Mouse (Mus musculus): ENCODE data around the gene Zpbp2.

Zpbp2 gene

DNA sequence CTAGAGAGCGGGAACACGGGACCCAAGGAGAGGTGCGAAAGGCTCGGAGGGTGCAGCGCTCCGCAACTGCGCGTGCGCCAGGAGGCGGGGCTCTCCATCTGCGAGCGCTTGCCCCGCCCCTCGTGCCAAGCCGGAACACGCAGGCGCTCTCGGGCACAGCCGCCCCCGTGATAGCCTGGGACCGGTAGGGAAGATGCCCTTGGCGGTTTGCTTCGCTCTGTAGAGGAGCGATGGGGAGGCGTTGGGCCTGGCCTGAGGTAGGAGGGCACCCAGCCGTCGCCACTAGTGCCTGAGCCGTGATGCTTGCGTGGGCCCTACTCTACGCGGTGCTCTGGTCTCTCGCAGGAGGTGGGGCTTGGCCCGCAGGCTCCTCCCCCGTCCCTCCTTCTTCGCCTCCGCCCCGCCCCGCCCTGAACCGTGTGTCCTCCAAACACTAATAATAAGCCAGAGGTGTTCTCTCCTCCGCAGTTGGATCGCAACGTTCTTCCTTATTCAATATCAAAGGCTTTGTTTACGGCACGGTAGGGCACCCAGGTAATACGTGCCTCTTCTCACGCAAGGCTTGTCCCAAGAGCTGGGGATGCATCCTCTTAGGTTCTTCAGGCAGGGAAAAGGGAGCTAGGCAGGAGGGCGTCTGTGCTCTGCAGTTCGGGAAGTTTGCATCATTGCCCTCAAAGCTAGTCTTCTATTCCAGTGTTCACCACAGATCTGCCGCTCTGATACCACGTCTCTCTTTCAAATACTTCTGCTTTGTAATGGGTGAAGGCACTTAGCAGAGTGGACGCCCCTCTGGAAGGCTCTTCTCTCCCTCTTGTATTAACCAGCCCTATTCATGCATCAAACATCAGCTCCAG is at the start of gene Zpbp2:
Gene Zpbp2, plus strand, starts transcription at position 123 of the 854 bp plus-strand sequence.
- peak; percentile 85 to 90 for DNase-seq

GRCm38 (mm10) chr11:98504926-98505325 is 46.0 kb upstream of the Zpbp2 start:
- no peak for DNase-seq

DNA sequence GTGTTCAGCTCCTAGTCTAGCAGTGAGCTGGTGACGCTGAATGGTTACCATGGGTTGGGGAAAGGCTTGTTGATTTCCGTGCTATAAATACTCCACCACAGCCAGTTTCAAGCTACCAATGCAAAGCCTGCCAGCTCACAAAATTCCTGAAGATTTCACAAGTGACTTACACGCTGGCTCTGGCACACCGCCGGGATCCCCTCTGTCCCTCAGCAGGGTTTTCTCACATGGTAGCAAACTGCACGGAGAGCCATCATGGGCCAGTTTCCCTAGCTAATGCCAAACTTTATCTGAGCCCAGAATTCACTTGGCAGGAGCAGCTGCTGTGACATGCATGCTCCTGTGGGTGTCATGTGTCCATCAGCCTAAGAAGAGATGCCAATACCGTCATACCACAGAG is 41.5 kb upstream of the Zpbp2 start:
- no peak for DNase-seq

GRCm38 (mm10) chr11:98510125-98510524 is 40.8 kb upstream of the Zpbp2 start:
- no peak for DNase-seq

DNA sequence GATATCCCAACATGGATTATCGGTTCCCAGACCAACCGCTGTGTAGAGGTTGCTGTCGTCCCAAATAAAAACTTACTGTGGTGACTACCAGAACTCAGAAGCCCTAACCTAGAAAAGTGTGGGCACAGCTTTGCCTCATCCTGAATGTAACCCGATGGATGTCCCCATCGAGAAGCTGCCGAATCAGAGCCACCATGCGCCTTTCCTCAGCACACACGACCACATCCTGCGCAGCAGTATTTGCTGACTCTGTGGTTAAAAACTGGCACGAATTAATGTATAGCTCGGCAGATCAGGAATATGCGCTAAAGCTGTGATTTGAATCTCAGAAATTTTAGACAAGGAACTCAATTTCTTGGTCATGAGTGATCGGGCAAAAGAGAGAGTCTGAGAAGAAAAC is 38.0 kb upstream of the Zpbp2 start:
- no peak for DNase-seq

- no peak for DNase-seq
These were observed 37.5 kb upstream of the Zpbp2 start for GRCm38 (mm10) chr11:98513356-98513936.

GRCm38 (mm10) chr11:98520468-98520867 is 30.4 kb upstream of the Zpbp2 start:
- no peak for DNase-seq

GRCm38 (mm10) chr11:98525140-98525539 is 25.8 kb upstream of the Zpbp2 start:
- no peak for DNase-seq

GRCm38 (mm10) chr11:98526824-98527461 is 24.0 kb upstream of the Zpbp2 start:
- no peak for DNase-seq

DNA sequence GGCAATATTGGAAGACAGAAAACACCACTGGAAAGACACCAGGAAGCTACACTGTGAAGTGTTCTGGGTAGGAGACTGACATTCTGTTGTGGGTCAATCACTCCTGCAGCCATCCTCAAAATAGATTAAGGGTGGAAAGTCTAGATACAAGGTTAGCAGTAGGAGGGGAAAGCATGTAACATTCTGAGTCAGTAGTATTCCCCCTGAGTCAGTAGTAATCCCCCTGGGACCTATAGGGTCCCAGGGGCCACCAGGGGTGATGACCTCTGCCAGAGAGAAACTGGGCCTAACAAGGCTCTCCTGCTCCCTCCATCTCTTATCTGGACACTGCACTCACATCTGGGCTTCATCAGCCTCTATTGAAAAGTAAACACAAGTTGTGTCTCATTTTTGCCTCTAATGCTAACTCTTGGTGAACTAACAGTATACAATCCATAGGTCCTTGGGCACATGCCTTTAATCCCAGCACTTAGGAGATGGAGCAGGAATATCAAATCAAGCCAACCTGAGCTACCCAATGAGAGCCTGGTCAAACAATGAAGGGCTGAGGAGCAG is 13.3 kb upstream of the Zpbp2 start:
- no peak for DNase-seq

GRCm38 (mm10) chr11:98540319-98540718 is 10.6 kb upstream of the Zpbp2 start:
- DNase-seq, result no peak

GRCm38 (mm10) chr11:98542553-98542952 is 8.3 kb upstream of the Zpbp2 start:
- no peak for DNase-seq

GRCm38 (mm10) chr11:98543414-98543813 is 7.5 kb upstream of the Zpbp2 start:
- DNase-seq, result no peak

DNA sequence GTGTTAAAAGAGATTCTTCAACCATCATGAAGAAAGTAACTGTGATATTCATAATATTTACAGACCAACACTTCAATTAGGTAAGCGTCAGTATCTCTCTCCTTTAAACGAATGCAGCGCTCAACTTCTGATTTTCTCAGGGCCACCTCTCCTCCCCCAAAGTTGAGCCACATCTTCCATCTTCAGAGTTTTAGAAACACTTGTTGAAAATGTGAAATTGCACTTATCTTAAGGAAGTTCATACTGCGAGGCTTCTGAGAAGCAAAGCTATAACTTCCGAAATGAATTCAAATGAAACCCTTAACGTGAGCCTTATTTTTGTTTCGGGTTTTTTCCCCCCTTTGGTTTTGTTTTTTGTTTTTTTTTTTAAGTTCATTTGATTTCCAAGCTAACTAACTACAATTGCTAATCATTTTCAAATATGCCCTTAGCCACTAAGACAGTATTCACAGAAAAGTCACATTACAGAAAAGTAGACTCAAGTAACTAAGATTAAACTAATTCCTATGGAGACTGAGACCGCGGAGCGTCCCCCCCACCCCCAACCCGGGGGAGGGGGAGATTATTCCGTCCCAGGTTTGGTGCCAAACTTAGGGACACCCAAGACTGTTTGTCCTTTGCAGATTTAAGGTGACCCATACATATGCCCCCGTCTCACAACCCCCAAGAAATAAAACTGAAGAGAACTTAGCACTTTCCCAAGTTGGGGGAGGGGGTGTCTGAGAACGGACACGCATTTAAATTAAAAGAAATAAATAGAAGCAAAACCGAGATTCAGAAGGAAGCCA is 5.8 kb upstream of the Zpbp2 start:
- no peak for DNase-seq

GRCm38 (mm10) chr11:98545711-98546231 is 5.1 kb upstream of the Zpbp2 start, which contains the start of gene Ikzf3:
Gene Ikzf3, minus strand, starts transcription at chr11:98546031.
- peak; percentile 10 to 43 for DNase-seq

- no peak for DNase-seq
These were observed 4.2 kb upstream of the Zpbp2 start for GRCm38 (mm10) chr11:98546529-98547307.

- no peak for DNase-seq
These were observed 3.6 kb upstream of the Zpbp2 start for GRCm38 (mm10) chr11:98547308-98547693.

- DNase-seq, result no peak
These were observed 1.5 kb upstream of the Zpbp2 start for GRCm38 (mm10) chr11:98549363-98549762.

- DNase-seq, result no peak
These were observed 454 bp upstream of the Zpbp2 start for GRCm38 (mm10) chr11:98550311-98550974.

GRCm38 (mm10) chr11:98553966-98554365 is 3.1 kb downstream of the Zpbp2 start:
- DNase-seq, result no peak

DNA sequence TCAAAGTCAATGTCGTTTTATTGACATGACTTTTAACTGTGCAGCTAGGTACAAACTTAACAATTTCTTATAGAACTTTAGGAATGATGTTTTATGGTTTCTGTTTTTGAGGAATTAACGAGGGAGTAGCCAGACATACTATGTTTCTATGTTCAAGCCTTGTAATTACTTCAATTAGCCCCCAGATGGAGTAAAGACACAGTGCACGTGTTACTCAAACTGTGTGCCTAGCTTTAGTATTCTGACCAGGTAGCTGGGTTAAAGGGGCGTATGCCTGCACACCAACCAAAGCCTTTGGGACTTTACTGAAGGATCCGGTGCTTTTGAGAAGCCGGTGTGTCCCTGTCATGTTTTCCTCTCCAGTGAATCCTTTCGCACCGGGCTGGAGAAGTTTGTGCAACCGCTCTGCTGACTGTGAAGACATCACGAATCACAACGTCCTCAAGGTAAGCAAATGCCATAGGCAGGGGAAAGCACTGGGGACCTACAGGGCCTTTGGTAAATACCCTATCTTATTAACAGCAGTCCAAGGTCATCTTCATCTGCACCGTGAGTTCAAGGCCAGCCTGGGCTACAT is 4.3 kb downstream of the Zpbp2 start:
- no peak for DNase-seq

All from kidney, postnatal 25 days (tissue).